Mouse (Mus musculus): Measurements from ENCODE around the gene Scd2. TPM values are rescaled to one million over a fixed set of nuclear protein-coding genes. Genes with fewer than 3 reads are reported as not detected.

Scd2 gene
- total and polyA plus RNA-seq, 3 experiments, result 97.6 to 710 (median 649) TPM

DNA sequence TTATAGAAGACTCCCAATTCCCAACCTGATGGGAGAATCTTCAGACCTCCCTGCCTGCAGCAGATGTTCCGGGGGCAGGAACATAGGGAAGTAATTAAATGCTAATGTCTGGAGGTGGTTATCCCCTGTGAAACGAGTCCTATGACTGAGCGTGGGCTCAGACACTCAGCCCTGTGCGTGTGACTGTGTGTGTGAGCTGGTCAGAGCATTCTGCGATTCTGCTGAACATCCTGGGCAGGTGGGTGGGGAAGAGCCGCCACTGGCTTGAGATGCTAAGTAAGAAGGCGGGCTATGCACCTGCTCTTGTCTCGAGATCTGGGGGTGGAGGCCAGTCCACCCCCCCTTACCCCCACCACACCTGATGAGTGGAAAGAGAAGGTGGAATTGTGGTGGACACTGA is 38.9 kb downstream of the Scd2 start:
- DNase-seq (ENCODE audit: low spot score) (no peak), ATAC-seq (ENCODE audit: extremely low read depth, insufficient number of reproducible peaks, low FRiP score, poor library complexity, severe bottlenecking) (no peak)
- Histone ChIP-seq H3K4me3 (ENCODE audit: low read depth, low read length) (no peak overlapping the region), H3K4me1 (ENCODE audit: insufficient read depth, low read depth, low read length) (peaks cover 5% of the 10 kb centered on the region; the same call in 1 of the 2 replicates), H3K9me3 (replicated peaks) (no peaks in the 10 kb centered on the region), H3K27me3 (ENCODE audit: insufficient read depth, low read length) (peaks cover 22% of the 10 kb centered on the region), H3K36me3 (replicated peaks) (no peaks in the 10 kb centered on the region)
- no peak for TF ChIP-seq POLR2AphosphoS5 (IDR thresholded peaks at IDR 0.05; ENCODE audit: insufficient replicate concordance, low read depth, low read length)
- TF ChIP-seq CTCF (IDR thresholded peaks at IDR 0.05; ENCODE audit: low read depth, low read length), result no peak
- TF ChIP-seq GATA1 (IDR thresholded peaks at IDR 0.05; ENCODE audit: borderline replicate concordance, low read length), result no peak
- no peak for TF ChIP-seq TAL1 (conservative IDR thresholded peaks at IDR 0.05; ENCODE audit: low read depth, low read length)
- no peak for TF ChIP-seq GATA2 (IDR thresholded peaks at IDR 0.05; ENCODE audit: borderline replicate concordance, low read depth, low read length)

DNA sequence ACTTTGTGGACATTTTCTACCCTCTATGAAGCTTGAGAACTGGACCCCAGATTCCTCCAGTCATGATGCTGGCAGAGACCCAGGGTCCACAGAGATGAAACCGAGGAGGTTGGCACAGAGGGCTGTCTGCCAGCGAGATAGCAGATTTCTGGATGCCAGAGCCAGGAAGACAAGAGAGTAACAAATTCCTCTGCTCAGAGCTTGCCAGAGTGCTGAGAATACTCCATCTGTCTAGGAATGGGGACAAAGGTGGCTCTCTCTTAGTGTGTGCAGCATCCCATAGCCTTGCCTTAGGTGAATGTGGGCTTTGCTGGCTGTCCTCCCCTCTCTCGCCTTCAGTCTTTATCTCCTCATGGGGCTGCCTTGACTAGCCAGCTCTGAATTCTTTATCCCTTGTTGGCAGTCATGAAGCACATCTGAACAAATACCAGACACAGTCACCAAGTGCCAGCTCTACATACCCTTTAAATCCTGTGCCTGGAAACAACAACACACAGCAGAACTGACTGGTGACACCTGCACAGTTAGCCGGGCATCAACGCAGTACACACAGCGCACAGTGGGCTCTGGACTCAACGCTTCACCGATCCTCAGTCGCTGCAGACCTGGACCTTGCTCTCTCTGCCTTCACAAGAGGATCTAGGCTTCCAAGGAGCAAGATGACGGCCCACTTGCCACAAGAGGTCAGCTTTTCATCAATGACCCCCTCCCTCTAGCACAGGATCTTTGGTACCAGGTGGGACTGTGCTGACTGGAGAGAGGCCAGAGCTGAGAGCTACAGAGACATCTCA is 39.6 kb downstream of the Scd2 start, which contains the start of gene Scd4:
Scd4 (plus strand) TSS at position 260 of the 791 bp plus-strand sequence.
- H3K27me3 ChIP-seq (ENCODE audit: insufficient read depth, low read length), result peaks cover 25% of the 10 kb centered on the region
- no peak for TF ChIP-seq TAL1 (conservative IDR thresholded peaks at IDR 0.05; ENCODE audit: low read depth, low read length)
- TF ChIP-seq POLR2AphosphoS5 (IDR thresholded peaks at IDR 0.05; ENCODE audit: insufficient replicate concordance, low read depth, low read length), result no peak
- TF ChIP-seq GATA2 (IDR thresholded peaks at IDR 0.05; ENCODE audit: borderline replicate concordance, low read depth, low read length), result no peak
- no peak for TF ChIP-seq CTCF (IDR thresholded peaks at IDR 0.05; ENCODE audit: low read depth, low read length)
- no peak for TF ChIP-seq GATA1 (IDR thresholded peaks at IDR 0.05; ENCODE audit: borderline replicate concordance, low read length)
- no peak for ATAC-seq (ENCODE audit: extremely low read depth, insufficient number of reproducible peaks, low FRiP score, poor library complexity, severe bottlenecking)
- no peak for DNase-seq (ENCODE audit: low spot score)
- H3K9me3 ChIP-seq (replicated peaks), result no peaks in the 10 kb centered on the region
- no peak within 1 kb of the TSS for H3K4me3 ChIP-seq (ENCODE audit: low read depth, low read length)
- peaks cover 5% of the 10 kb centered on the region; the same call in 1 of the 2 replicates for H3K4me1 ChIP-seq (ENCODE audit: insufficient read depth, low read depth, low read length)
- no peaks in the 10 kb centered on the region for H3K36me3 ChIP-seq (replicated peaks)

DNA sequence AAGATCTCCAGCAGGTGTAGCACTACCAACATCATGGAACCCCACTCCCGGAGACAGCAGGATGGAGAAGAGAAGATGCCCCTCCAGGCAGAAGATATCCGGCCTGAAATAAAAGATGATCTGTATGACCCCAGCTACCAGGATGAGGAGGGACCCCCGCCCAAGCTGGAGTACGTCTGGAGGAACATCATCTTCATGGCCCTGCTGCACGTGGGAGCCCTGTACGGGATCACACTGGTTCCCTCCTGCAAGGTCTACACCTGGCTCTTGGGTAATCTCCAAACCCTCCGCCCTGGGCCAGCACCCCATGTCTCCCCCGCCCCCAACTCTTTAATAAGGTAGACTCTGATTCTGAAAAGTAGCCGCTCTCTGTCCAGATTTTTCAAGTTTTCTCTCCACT is 40.5 kb downstream of the Scd2 start:
- H3K27me3 ChIP-seq (ENCODE audit: insufficient read depth, low read length), result peaks cover 29% of the 10 kb centered on the region
- no peaks in the 10 kb centered on the region for H3K36me3 ChIP-seq (replicated peaks)
- peaks cover 7% of the 10 kb centered on the region; the same call in 1 of the 2 replicates for H3K4me1 ChIP-seq (ENCODE audit: insufficient read depth, low read depth, low read length)
- no peak for DNase-seq (ENCODE audit: low spot score)
- ATAC-seq (ENCODE audit: extremely low read depth, insufficient number of reproducible peaks, low FRiP score, poor library complexity, severe bottlenecking), result no peak
- H3K9me3 ChIP-seq (replicated peaks), result no peaks in the 10 kb centered on the region
- no peak overlapping the region for H3K4me3 ChIP-seq (ENCODE audit: low read depth, low read length)
- no peak for TF ChIP-seq POLR2AphosphoS5 (IDR thresholded peaks at IDR 0.05; ENCODE audit: insufficient replicate concordance, low read depth, low read length)
- no peak for TF ChIP-seq TAL1 (conservative IDR thresholded peaks at IDR 0.05; ENCODE audit: low read depth, low read length)
- TF ChIP-seq GATA2 (IDR thresholded peaks at IDR 0.05; ENCODE audit: borderline replicate concordance, low read depth, low read length), result no peak
- no peak for TF ChIP-seq CTCF (IDR thresholded peaks at IDR 0.05; ENCODE audit: low read depth, low read length)
- TF ChIP-seq GATA1 (IDR thresholded peaks at IDR 0.05; ENCODE audit: borderline replicate concordance, low read length), result no peak

DNA sequence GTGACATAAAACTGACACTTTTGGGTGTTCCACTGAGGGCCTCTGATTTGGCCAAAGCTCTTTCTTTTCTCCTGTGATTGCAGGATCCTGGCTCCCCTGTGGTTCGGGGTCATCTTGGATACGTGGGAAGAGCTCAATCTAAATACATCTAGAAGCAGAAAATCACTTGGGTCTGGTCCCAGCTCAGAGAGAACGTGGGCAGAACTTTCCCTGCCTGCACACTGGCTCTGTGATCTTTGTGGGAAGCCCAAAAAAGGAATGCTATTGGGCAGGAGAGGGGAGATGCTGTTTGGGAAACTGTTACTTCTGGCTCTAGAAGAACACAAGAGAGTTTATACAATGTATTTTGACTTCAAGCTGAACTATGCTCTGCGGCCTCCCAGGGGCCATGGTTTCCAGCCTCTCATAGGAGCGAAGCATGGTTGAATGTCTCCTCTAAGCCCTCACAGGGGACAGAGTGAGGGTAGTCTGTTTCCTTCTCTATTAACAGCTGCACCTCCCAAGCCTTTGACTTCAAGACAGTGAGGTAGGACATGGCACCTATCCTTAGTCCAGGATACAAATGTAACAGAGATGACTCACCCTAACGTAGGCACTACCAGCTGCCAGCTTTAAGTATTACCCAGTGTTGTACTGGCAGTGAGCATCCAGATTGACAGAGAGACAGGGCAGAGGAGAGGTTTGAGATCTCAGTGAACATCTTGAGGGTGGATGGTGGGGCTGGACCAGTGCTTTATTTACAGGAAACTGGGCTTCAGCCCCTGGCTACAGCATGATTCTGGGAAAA is 42.6 kb downstream of the Scd2 start:
- no peak for DNase-seq (ENCODE audit: low spot score)
- no peaks in the 10 kb centered on the region for H3K36me3 ChIP-seq (replicated peaks)
- H3K4me3 ChIP-seq (ENCODE audit: low read depth, low read length), result no peak overlapping the region
- peaks cover 33% of the 10 kb centered on the region for H3K27me3 ChIP-seq (ENCODE audit: insufficient read depth, low read length)
- no peak for ATAC-seq (ENCODE audit: extremely low read depth, insufficient number of reproducible peaks, low FRiP score, poor library complexity, severe bottlenecking)
- TF ChIP-seq CTCF (IDR thresholded peaks at IDR 0.05; ENCODE audit: low read depth, low read length) (no peak), POLR2AphosphoS5 (IDR thresholded peaks at IDR 0.05; ENCODE audit: insufficient replicate concordance, low read depth, low read length) (no peak), GATA1 (IDR thresholded peaks at IDR 0.05; ENCODE audit: borderline replicate concordance, low read length) (no peak), TAL1 (conservative IDR thresholded peaks at IDR 0.05; ENCODE audit: low read depth, low read length) (no peak), GATA2 (IDR thresholded peaks at IDR 0.05; ENCODE audit: borderline replicate concordance, low read depth, low read length) (no peak)
- H3K9me3 ChIP-seq (replicated peaks), result no peaks in the 10 kb centered on the region
- H3K4me1 ChIP-seq (ENCODE audit: insufficient read depth, low read depth, low read length), result peaks cover 7% of the 10 kb centered on the region; the same call in 1 of the 2 replicates

DNA sequence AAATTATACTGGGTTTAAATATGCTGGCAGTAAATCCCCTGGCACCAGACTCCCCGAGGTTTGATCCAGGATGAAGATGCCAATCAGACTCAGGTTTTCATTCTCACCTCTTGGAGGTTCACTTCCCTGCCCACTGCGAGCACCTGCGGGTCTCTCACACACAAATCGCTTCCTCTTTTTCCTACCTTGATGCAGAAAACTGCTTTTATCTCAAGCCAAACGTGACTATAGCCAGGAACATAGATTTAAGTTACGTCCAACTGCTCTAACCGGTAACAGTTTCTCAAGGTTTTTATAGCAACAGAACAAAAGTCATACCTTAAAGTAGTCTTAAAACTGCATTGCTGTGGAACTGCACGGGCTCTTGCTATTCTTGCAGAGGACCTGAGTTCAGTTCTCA is 56.2 kb downstream of the Scd2 start:
- DNase-seq (ENCODE audit: low spot score) (no peak), ATAC-seq (ENCODE audit: extremely low read depth, insufficient number of reproducible peaks, low FRiP score, poor library complexity, severe bottlenecking) (no peak)
- H3K36me3 ChIP-seq (replicated peaks), result no peaks in the 10 kb centered on the region
- H3K27me3 ChIP-seq (ENCODE audit: insufficient read depth, low read length), result peaks cover 29% of the 10 kb centered on the region
- peaks cover 3% of the 10 kb centered on the region; the same call in 1 of the 2 replicates for H3K4me1 ChIP-seq (ENCODE audit: insufficient read depth, low read depth, low read length)
- TF ChIP-seq POLR2AphosphoS5 (IDR thresholded peaks at IDR 0.05; ENCODE audit: insufficient replicate concordance, low read depth, low read length) (no peak), CTCF (IDR thresholded peaks at IDR 0.05; ENCODE audit: low read depth, low read length) (no peak), GATA1 (IDR thresholded peaks at IDR 0.05; ENCODE audit: borderline replicate concordance, low read length) (no peak), TAL1 (conservative IDR thresholded peaks at IDR 0.05; ENCODE audit: low read depth, low read length) (no peak), GATA2 (IDR thresholded peaks at IDR 0.05; ENCODE audit: borderline replicate concordance, low read depth, low read length) (no peak)
- H3K9me3 ChIP-seq (replicated peaks), result peaks cover 2% of the 10 kb centered on the region
- no peak overlapping the region for H3K4me3 ChIP-seq (ENCODE audit: low read depth, low read length)

DNA sequence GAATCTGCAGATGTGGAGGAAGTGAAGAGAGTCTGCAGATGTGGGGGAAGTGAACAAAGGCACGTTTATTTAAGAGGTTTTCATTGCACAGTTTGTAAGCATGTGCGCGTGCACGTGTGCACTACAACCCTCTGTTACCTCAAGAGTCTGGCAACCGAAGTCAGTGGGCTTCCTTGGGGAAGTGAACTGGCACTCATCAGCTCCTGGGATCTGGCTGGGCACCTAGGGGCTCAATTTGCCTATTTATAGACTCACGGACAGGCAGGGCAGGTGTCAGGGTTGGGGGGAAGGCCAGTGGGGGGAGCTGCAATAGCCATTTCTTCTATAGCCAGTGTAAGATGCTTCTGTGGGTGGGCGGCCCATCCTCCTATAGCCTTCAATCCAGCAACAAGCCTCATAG is 58.3 kb downstream of the Scd2 start:
- Histone ChIP-seq H3K27me3 (ENCODE audit: insufficient read depth, low read length) (peaks cover 35% of the 10 kb centered on the region), H3K9me3 (replicated peaks) (peaks cover 2% of the 10 kb centered on the region), H3K4me1 (ENCODE audit: insufficient read depth, low read depth, low read length) (peaks cover 3% of the 10 kb centered on the region; the same call in 1 of the 2 replicates), H3K36me3 (replicated peaks) (no peaks in the 10 kb centered on the region), H3K4me3 (ENCODE audit: low read depth, low read length) (no peak overlapping the region)
- no peak for ATAC-seq (ENCODE audit: extremely low read depth, insufficient number of reproducible peaks, low FRiP score, poor library complexity, severe bottlenecking)
- no peak for DNase-seq (ENCODE audit: low spot score)
- TF ChIP-seq TAL1 (conservative IDR thresholded peaks at IDR 0.05; ENCODE audit: low read depth, low read length) (no peak), GATA2 (IDR thresholded peaks at IDR 0.05; ENCODE audit: borderline replicate concordance, low read depth, low read length) (no peak), CTCF (IDR thresholded peaks at IDR 0.05; ENCODE audit: low read depth, low read length) (no peak), GATA1 (IDR thresholded peaks at IDR 0.05; ENCODE audit: borderline replicate concordance, low read length) (no peak), POLR2AphosphoS5 (IDR thresholded peaks at IDR 0.05; ENCODE audit: insufficient replicate concordance, low read depth, low read length) (no peak)
